Mouse (Mus musculus): ENCODE measurements at regions not wholly inside any gene's neighbourhood (a gene's known extent, or its start where the extent isn't known, plus 50 kb on each side); places are given as distances from the start of the nearest gene placed in this dataset.

GRCm38 (mm10) chr8:26795616-26796015 is 181.5 kb upstream of the Zfp703 start:
- intact Hi-C loops (cut with DNase I): no loop called here

GRCm38 (mm10) chr8:26799814-26800213 is 177.3 kb upstream of the Zfp703 start:
- intact Hi-C loops (cut with DNase I): no loop called here

- intact Hi-C loops (cut with DNase I): no loop called here
Observed at GRCm38 (mm10) chr8:26804089-26804488, 173.0 kb upstream of the Zfp703 start.

- intact Hi-C loops (cut with DNase I): no loop called here
Observed at GRCm38 (mm10) chr8:26804901-26805341, 172.2 kb upstream of the Zfp703 start.

GRCm38 (mm10) chr8:26805371-26805821 is 171.7 kb upstream of the Zfp703 start:
- intact Hi-C loops (cut with DNase I): no loop called here

GRCm38 (mm10) chr8:26808111-26808651 is 168.9 kb upstream of the Zfp703 start:
- intact Hi-C loops (cut with DNase I): no loop called here

- intact Hi-C loops (cut with DNase I): no loop called here
Observed at GRCm38 (mm10) chr8:26808771-26809170, 168.4 kb upstream of the Zfp703 start.

GRCm38 (mm10) chr8:26809943-26810342 is 167.2 kb upstream of the Zfp703 start:
- intact Hi-C loops (cut with DNase I): no loop called here

GRCm38 (mm10) chr8:26811533-26812236 is 165.4 kb upstream of the Zfp703 start:
- intact Hi-C loops (cut with DNase I): no loop called here

- intact Hi-C loops (cut with DNase I): no loop called here
Observed at GRCm38 (mm10) chr8:26813198-26813815, 163.8 kb upstream of the Zfp703 start.

GRCm38 (mm10) chr8:26815020-26815584 is 162.0 kb upstream of the Zfp703 start:
- intact Hi-C loops (cut with DNase I): no loop called here

- intact Hi-C loops (cut with DNase I): no loop called here
Observed at GRCm38 (mm10) chr8:26816977-26817376, 160.1 kb upstream of the Zfp703 start.

- intact Hi-C loops (cut with DNase I): no loop called here
Observed at GRCm38 (mm10) chr8:26824189-26824941, 152.8 kb upstream of the Zfp703 start.

- intact Hi-C loops (cut with DNase I): no loop called here
Observed at GRCm38 (mm10) chr8:26828311-26828909, 148.7 kb upstream of the Zfp703 start.

- intact Hi-C loops (cut with DNase I): no loop called here
Observed at GRCm38 (mm10) chr8:26829313-26829712, 147.8 kb upstream of the Zfp703 start.

- intact Hi-C loops (cut with DNase I): loop anchor here (5.0 kb wide), 1 partner anchor 131 kb away; no protein-coding TSS in a partner anchor
Observed at GRCm38 (mm10) chr8:26831148-26831547, 146.0 kb upstream of the Zfp703 start.

GRCm38 (mm10) chr8:26831790-26832189 is 145.3 kb upstream of the Zfp703 start:
- intact Hi-C loops (cut with DNase I): loop anchor here (5.0 kb wide), 1 partner anchor 131 kb away; no protein-coding TSS in a partner anchor

GRCm38 (mm10) chr8:26832546-26832945 is 144.6 kb upstream of the Zfp703 start:
- intact Hi-C loops (cut with DNase I): loop anchor here (5.0 kb wide), 1 partner anchor 130 kb away; no protein-coding TSS in a partner anchor

- intact Hi-C loops (cut with DNase I): loop anchor here (5.0 kb wide), 1 partner anchor 129 kb away; no protein-coding TSS in a partner anchor
Observed at GRCm38 (mm10) chr8:26833297-26833696, 143.8 kb upstream of the Zfp703 start.

GRCm38 (mm10) chr8:26833784-26834183 is 143.3 kb upstream of the Zfp703 start:
- intact Hi-C loops (cut with DNase I): loop anchor here (5.0 kb wide), 1 partner anchor 129 kb away; no protein-coding TSS in a partner anchor

GRCm38 (mm10) chr8:26834604-26835003 is 142.5 kb upstream of the Zfp703 start:
- intact Hi-C loops (cut with DNase I): loop anchor here (5.0 kb wide), 2 partner anchors 128 to 143 kb away; partner anchors contain the start of gene Zfp703

Data from adrenal gland (tissue).